Mouse (Mus musculus): ENCODE measurements at regions not wholly inside any gene's neighbourhood (a gene's known extent, or its start where the extent isn't known, plus 50 kb on each side); places are given as distances from the start of the nearest gene placed in this dataset.
A peak's percentile ranks its signal among the peaks of the same experiment; 100 is the strongest.

- peak; percentile 34 for DNase-seq
Observed at GRCm38 (mm10) chr2:143419791-143420190, 126.2 kb upstream of the Pcsk2 start.

- no peak for DNase-seq
Observed at GRCm38 (mm10) chr2:143450680-143451079, 95.3 kb upstream of the Pcsk2 start.

- no peak for DNase-seq
Observed at GRCm38 (mm10) chr2:143451256-143451655, 94.7 kb upstream of the Pcsk2 start.

GRCm38 (mm10) chr2:143451661-143452060 lies 94.3 kb upstream of the Pcsk2 start:
- no peak for DNase-seq

DNA sequence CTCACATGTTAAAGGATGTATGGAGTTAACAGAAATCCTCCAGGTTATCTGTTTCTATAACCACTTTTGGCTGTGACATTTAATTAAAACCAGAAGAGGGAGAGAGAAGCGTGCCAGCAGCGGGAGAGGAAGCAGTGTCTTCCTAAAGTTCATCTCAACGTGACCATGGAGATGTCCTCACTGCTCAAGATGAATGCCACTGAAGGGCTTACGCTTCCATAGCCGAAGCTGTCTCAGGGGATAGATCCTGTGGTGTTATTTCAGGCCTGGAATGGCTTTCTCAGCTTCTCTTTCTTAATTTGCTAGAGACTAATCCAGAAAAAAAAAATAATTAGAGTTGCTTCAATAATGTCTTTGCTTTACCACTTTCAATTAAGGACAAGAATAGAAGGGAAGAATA lies 78.0 kb upstream of the Pcsk2 start:
- DNase-seq, result no peak

DNA sequence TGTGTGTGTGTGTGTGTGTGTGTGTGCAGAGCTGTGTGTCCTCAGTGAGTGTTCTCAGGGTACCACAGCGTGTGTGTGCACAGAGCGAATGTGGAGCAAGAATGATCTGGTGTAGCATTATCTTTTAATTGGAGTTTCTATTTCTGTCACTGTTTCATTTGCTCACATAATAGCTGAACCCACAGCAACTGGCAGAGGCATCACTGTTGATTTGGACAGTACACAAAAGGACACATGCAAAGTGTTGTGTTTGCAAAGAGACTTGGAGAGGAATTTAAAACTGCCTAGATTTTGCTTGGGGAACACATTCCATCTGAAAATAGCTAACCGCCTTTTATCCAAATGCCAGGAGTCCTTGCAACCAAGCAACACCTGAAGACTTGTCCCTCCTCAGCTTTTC lies 74.6 kb upstream of the Pcsk2 start:
- DNase-seq, result no peak

- DNase-seq, result no peak
Observed at GRCm38 (mm10) chr2:143490830-143491229, 55.1 kb upstream of the Pcsk2 start.
